Mouse (Mus musculus) left cerebral cortex, postnatal 25 days (tissue): Measurements from ENCODE around the gene Rbm12. TPM values are rescaled to one million over a fixed set of nuclear protein-coding genes. Genes with fewer than 3 reads are reported as not detected.
A peak's percentile ranks its signal among the peaks of the same experiment; 100 is the strongest.

Experiments used
- DNase-seq, 2 experiments: peaks; one replicate each; pipeline ENCODE4 v3.0.0; 2022; ENCODE audit warnings: low spot score in 2 of 2, mixed read lengths in 1 of 2
- intact Hi-C: fragments of 180-260 bp; cut with DNase I; formaldehyde crosslinking; loops from one replicate; pipeline ENCODE4 v1.15.1; 2025
- total RNA-seq, 2 experiments: library from RNA; stranded (reverse); gene quantifications; 2 replicates each; pipeline ENCODE4 v1.2.3; 2021

The Rbm12 gene
- total RNA-seq, 2 experiments from 2014 or later = 22.4 to 24.6 TPM

DNA sequence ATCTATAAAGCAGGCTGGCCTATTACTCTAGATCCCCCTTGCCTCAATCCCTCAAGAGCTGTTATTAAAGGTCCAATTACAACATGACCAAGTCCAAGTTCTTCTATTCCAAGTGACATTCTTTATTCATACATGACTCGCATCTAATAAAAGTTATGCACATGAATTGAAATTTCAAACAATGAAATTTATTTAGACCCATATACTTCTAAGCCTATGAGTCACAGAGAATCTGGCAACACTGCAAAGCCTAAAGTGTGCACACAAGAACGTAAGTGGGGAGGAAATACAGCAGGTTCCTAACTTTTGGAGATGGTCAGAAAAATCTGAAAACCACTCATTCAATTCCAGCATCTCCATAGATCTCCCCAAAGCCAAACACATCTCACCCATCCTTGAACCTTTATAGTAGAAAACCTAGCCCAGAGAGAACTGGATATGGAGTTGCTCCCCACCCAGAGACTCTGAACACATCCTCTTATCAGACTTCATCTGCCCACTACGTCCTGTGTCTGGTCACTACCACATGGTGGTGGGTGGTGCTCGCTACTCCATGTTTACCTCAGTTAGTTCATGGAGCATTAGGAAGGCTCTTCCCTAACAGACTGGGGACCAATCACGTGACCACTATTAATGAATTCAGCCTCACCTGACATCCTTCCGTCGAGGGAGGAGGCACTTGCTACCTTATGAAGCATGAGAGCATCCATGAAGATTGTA, 24.2 kb downstream of the Rbm12 start:
- DNase-seq = no peak
- intact Hi-C loops = no loop called here

DNA sequence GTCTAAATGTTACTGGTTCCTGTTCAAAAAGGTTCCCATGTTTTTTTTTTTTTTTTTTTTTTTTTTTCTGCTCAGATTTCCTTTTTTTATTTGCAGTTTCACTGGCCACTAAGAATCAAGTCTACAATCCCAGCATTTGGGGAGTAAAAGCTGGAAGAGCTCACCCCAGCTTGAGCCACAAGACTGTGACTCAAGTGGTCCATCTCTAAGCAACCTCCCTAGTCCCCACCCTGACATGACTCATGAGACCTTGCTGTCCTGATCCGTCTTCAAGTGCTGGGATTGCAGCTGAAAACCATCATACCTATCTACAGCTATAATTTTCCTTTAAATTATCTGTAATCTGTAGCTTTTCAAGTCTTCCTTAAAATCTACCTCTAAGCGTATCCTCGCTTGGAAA, 27.2 kb downstream of the Rbm12 start:
- no peak for DNase-seq
- intact Hi-C loops = no loop called here

DNA sequence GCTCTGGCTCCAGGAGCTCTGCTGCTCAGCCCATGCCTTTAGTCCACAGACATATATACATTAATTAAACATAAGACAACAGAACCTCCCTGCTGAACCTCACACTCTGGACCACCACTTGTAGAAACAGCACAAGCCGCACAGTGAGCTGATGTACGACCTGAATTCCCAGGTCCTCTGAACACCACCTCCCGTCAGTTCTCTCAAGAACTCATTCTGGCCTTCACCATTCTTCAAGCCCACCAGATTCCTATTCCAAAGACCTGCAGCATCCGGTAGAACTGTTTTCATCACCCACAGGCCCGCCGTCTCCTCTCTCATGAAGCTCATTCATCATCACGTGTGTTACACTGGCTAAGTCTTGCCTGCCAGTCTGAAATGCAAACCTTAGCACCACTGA, 31.4 kb downstream of the Rbm12 start:
- intact Hi-C loops = no loop called here
- DNase-seq = no peak

DNA sequence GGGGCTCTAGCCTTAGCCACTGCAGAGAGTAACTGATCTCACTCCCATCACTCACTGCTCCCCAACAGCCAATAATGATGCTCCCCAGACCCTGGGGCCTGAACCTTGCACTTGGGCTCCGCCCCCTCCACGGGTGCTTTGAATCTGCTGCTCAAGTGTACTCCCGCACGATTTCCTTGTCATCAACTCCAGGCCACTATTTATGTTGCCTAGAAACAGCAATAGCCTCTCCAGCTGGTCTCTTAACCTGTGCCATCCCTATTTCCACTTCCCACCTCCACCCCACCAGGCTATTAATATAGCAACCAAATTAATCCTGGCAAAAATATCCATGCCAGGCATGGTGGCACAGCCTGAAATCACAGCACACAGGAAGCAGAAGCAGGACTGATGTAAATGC, 32.1 kb downstream of the Rbm12 start:
- no peak for DNase-seq
- intact Hi-C loops = no loop called here

DNA sequence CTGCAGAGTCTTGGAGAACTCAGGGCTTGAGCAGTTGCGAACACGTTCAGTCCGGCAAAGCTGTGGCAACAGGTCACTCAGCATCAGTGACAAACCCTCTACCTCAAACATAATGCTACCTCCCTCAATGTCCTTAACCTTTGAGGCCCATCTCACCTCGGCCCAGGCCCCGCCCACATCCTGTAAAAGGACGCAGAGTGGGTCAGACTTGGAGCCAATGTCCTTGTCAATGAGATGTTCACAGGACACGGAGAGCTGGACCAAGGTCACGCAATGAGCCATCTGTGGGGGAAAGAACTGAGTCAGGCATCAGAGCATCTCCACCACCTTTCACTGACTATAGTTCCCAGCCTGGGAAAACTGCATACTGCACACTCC, 32.6 kb downstream of the Rbm12 start:
- intact Hi-C loops = no loop called here
- no peak for DNase-seq

DNA sequence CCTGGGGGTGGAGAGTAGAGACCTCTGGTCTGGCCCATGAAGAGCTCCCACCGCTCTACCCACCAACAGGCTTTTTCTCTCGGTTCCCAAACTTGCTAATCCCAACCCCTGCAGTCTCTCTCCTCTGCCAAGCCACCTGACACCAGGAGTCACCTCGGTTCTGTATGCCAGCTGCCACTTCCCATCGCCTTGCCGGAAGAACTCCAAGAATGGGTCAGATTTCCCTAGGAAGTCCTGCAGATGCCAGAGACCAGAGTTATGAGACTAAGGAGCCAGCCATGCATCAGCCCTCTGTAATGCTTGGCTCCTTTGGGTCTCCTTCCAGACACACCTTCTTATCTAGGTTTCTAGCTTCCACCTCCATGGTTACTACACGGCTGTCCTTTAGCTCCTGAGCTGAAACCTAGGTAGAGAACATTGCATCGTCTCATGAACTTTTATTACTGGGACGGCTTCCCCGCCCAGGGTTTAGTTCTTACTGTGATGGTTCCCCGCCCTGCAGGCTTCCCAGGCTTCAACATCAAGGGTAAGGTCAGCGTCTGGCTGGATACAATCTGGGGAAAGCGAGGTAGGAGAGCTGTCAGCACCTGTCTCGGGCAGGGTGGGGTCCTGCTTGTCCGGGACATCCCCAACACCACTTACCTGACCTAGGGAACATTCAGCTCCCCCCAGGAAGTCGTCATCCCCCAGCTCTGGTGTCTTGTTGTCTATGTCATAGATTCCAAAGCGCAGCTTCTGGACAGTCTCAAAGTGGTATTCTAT, 33.2 kb downstream of the Rbm12 start:
- DNase-seq = no peak
- intact Hi-C loops = no loop called here

DNA sequence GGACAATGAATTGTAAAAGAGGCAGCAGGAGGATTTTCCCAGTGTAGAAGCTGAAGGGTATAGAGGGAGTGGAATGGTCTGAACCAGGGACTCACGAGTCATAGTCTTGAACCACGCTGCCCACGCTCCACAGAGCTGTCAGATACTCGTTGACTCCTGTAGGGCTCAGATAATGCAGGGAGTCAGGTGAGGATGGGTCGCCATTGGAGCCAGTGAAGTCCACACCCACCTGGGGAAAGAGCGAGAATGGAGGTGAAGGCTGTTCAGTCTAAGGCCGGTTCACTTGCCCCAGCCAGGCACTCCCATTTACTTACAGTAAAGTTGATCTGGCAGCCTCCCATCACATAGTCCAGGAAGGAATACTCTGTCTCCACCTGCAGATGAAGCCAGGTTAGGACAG, 34.3 kb downstream of the Rbm12 start:
- intact Hi-C loops = no loop called here
- no peak for DNase-seq

DNA sequence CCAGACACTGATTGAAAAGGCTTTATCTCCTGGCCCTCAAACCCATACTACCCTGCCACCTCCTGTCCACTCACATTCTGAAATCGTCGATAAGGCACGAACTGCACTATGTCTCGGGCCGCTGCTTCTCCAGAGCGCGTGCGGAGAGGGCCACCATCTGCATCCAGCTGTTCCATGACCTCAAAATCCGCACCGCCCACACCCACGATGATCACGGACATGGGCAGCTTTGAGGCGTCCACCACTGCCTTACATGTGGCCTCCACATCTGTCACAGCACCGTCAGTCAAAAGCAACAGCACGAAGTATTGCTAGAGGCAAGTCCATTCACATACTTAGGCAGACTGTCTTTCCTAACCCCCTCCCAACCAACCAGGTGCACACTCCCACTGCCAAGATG, 38.1 kb downstream of the Rbm12 start:
- intact Hi-C loops = no loop called here

DNA sequence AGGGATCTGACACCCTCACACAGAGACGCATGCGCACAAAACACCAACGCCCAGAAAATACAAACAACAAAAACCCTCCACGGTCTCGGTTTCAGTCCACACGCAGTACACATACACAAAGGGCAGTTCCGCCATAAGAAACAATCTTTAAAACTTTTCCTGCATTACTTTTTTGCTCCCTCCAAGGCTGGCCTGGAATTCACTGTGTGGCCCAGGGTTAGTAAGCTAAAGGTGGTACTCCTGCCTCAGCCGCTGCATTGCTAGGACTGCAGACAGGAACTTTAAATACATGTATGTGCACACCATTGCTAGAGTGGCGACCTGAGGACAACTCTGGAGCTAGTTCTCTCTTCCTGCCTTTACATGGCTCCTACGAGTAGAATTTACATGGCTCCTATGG, 40.5 kb downstream of the Rbm12 start:
- intact Hi-C loops = no loop called here
- DNase-seq = no peak

More for the DNA sequence above, 38.1 kb downstream of the Rbm12 start:
- no peak for DNase-seq

DNA sequence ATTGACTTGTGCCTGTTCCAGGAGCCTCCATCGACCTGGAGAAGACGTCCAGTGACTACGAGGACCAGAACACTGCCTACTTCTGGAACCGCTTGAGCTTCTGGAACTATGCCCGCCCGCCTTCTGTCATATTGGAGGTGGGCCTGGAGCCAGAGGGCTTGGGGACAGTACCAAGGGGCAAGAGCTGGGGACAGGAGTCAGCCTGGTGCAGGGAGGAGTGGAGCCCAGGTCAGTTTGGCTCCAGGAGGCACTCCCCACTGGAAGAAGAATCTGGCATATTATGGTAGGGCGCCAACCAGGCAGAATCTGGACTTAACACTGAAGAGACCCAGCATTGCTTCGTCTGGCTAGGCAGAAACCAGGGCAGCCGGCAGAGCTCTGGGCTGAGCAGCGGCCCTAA, 43.9 kb downstream of the Rbm12 start:
- intact Hi-C loops = no loop called here
- no peak for DNase-seq

DNA sequence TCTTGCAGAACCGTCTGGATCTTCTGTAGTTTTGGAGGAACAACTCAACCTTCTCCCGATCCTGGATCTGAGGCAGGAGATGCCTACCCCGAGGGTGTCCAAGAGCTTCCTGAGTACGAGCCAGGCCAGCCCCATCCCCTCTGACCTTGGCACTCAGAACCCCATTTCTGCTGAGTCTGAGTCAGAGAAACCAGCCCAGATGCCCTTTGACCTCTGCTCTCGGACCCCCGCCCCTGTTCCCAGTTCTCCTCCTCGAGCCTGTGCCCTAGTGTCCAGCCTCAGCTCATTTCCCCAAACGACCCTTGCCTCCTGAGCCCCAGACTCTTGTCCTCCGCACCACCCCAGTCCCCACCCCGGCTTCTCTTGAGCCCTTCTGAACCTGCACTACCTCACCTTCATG, 45.7 kb downstream of the Rbm12 start:
- intact Hi-C loops = no loop called here
- DNase-seq = no peak

DNA sequence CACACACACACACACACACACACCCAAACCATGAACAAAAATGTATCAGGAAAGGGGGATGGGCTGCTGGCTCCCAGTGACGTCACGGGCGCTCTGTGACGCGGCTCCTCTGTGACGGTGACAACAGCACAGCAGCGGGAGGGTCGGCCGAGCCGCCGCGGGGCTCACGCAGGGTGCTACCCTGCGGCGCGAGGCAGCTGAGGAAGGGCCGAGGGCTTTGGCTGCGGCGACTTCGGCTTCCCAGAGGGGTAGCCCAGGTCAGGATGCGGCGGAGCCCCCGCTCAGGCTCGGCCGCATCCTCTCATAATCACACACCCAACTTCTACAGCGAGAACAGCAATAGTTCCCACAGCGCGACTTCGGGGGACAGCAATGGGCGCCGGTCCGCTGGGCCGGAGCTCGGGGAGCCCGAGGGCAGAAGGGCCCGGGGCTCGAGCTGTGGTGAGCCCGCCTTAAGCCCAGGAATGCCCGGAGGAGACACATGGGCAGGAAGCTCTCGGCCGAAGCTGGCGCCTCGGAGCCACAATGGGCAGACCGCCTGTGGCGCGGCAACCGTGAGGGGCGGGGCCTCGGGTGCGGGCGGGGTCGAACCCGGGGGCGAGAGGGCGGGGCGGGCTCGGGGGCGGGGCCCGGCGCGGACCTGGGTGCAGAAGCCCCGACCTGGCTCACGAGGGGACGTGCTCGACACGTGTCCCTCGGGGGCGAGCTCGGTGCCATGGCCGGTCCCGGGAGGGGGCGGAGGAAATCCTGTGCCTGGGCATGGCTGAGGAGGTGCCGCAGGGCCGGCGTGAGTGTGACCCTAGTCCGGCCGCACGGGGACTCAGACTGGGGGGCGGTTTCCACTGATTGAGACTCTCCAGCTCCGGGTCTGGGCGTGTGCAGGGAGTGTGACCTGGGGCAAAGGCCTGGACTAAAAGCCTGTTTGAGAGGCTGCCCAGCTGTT, 46.4 kb downstream of the Rbm12 start, which contains the start of gene Spag4:
Gene Spag4, plus strand, starts transcription at position 77 of the 943 bp plus-strand sequence.
- DNase-seq = peak; percentile 61 to 67
- intact Hi-C loops = no loop called here

DNA sequence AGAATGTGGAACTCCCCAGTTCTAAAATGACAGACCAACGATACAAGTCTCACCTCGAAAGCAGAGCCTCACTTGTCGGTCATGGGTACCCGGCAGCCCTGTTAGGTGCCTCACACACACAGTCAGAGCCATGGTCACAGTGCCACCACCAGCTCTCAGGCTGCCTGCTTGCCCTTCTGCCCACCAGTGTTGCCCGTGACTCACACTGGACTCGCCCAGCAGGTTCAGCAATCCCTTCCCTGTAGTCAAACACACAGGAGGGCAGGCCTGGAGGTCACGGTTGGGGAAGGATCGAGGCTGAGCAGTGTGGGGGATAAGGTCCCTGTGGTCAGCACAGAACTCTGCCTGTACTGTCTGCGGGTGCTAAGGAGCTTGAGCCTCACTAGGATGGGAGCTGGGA, 59.0 kb downstream of the Rbm12 start, which contains the start of gene Fer1l4:
Gene Fer1l4, minus strand, starts transcription at position 132 of the 400 bp plus-strand sequence.
- intact Hi-C loops = no loop called here
- no peak for DNase-seq

DNA sequence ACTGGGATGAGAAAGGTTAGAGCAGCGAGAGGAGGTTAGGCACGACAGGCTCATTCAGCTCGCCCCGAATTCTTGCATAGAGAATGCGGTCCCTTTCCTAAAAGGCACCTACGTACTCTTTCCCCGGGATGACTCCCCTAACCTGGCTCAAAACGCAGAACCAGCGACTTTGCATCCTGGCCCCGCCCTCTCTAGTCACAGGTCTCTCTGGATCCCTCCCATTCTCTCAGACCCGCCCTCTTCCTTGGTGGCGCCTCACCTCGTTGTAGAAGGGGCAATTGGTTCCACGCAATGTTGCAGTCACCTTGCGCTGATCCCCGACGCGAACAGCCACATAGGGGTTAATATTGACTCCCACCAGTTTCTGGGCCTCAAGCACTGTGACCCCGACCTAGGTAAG, 63.8 kb downstream of the Rbm12 start:
- intact Hi-C loops = no loop called here
- no peak for DNase-seq

DNA sequence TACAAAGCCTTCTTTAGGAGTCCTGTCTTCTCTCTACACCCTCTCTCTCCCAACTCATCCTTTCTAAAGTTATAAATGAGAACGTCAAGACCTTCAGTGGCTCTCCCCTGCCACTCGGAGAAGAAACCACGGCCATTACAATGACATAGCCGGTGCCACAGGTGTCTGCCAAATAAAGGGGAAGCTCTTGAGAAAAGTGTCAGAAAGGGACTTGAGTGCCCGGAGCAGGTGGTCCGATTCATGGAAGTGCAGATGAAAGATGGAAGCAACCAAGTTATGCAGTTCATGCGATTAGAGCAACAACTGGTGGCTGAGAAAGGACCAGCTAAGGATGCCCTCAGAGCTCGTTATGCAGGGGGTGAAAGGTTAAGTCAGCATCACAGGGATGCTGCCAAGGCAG, 68.9 kb downstream of the Rbm12 start:
- intact Hi-C loops = no loop called here
- DNase-seq = no peak

Other genes with a start within 250 kb of the Rbm12 start
- 10 to 100 TPM; 59.7 to 61.8 TPM for gene Uqcc1, start 181.7 kb downstream of the Rbm12 start, total RNA-seq
- not detected for gene Gm15557, start 171.2 kb downstream of the Rbm12 start, total RNA-seq
- gene Gdf5, start 166.6 kb downstream of the Rbm12 start, total RNA-seq = under 1 TPM in 1 of 2 experiments, not detected in 1; 0.23 TPM
- gene Cep250, start 155.5 kb downstream of the Rbm12 start, total RNA-seq = 10 to 100 TPM; 15.8 to 18.4 TPM
- 1 to 10 TPM; 1.5 to 2.1 TPM for gene 6430550D23Rik, start 104.0 kb downstream of the Rbm12 start, total RNA-seq
- gene Ergic3, start 103.9 kb downstream of the Rbm12 start, total RNA-seq = 100 to 1,000 TPM; 199 to 206 TPM
- not detected for gene Fer1l4, start 59.0 kb downstream of the Rbm12 start, total RNA-seq
- gene Spag4, start 46.8 kb downstream of the Rbm12 start, total RNA-seq = 1 to 10 TPM; 3.6 to 4.2 TPM
- gene Cpne1, start within 50 bp of the Rbm12 start, total RNA-seq = 10 to 100 TPM; 22.5 to 30.3 TPM
- 10 to 100 TPM; 19.1 to 22.0 TPM for gene Gm28036, start 15.1 kb upstream of the Rbm12 start, total RNA-seq
- 100 to 1,000 TPM; 168 to 181 TPM for gene Romo1, start 32.1 kb upstream of the Rbm12 start, total RNA-seq
- 10 to 100 TPM; 37.8 to 42.7 TPM for gene Nfs1, start 32.2 kb upstream of the Rbm12 start, total RNA-seq
- 100 to 1,000 TPM; 279 to 290 TPM for gene Rbm39, start 68.3 kb upstream of the Rbm12 start, total RNA-seq
- 10 to 100 TPM; 68.3 to 76.5 TPM for gene Phf20, start 84.5 kb upstream of the Rbm12 start, total RNA-seq
- 1 to 10 TPM; 5.4 to 5.5 TPM for gene Cnbd2, start 200.3 kb upstream of the Rbm12 start, total RNA-seq
- gene Scand1, start 200.7 kb upstream of the Rbm12 start, total RNA-seq = 10 to 100 TPM; 86.0 to 89.2 TPM